Mouse (Mus musculus) frontal cortex, adult 2 months (tissue): ENCODE measurements around the gene Asl. TPM values are rescaled to one million over a fixed set of nuclear protein-coding genes. Genes with fewer than 3 reads are reported as not detected.

Experiments used
- DNase-seq, 2 experiments: peaks; one replicate each; pipeline ENCODE4 v3.0.0; 2022; ENCODE audit warnings: low spot score in 1 of 2; ENCODE audit errors: extremely low spot score in 1 of 2
- polyA plus RNA-seq: library from polyadenylated mRNA; depleted of rRNA; stranded (reverse); fragments of >200 nt; gene quantifications from 2 replicates; pipeline ENCODE4 v1.2.3, GENCODE M21; 2012; rRNA removed

The Asl gene
- polyA plus RNA-seq: 25.0 and 29.6 TPM in 2 replicates

- peak; percentile 73 to 93 for DNase-seq
Measured at GRCm38 (mm10) chr5:130029142-130029897, at the start of gene Asl, which contains the start of gene Crcp. TSS of gene Asl (minus strand) at chr5:130029247. TSS of gene Crcp (plus strand) at chr5:130029290.

- DNase-seq: no peak
Measured at GRCm38 (mm10) chr5:130078834-130079156, 49.7 kb upstream of the Asl start.

GRCm38 (mm10) chr5:130078096-130078833, 49.2 kb upstream of the Asl start:
- DNase-seq: no peak

- DNase-seq: no peak
Measured at GRCm38 (mm10) chr5:130076396-130076795, 47.3 kb upstream of the Asl start.

- no peak for DNase-seq
Measured at GRCm38 (mm10) chr5:130074491-130074890, 45.4 kb upstream of the Asl start.

GRCm38 (mm10) chr5:130073026-130073425, 44.0 kb upstream of the Asl start, which contains the start of gene Tpst1:
TSS of gene Tpst1 (plus strand) at chr5:130073326.
- no peak for DNase-seq

GRCm38 (mm10) chr5:130067841-130068264, 38.8 kb upstream of the Asl start:
- no peak for DNase-seq

GRCm38 (mm10) chr5:130065579-130065978, 36.5 kb upstream of the Asl start:
- no peak for DNase-seq

- DNase-seq: no peak
Measured at GRCm38 (mm10) chr5:130063760-130064159, 34.7 kb upstream of the Asl start.

GRCm38 (mm10) chr5:130062096-130062495, 33.0 kb upstream of the Asl start:
- DNase-seq: no peak

GRCm38 (mm10) chr5:130060329-130060665, 31.2 kb upstream of the Asl start:
- DNase-seq: no peak

- no peak for DNase-seq
Measured at GRCm38 (mm10) chr5:130059413-130060328, 30.6 kb upstream of the Asl start.

- DNase-seq: no peak
Measured at GRCm38 (mm10) chr5:130056303-130056702, 27.3 kb upstream of the Asl start.

- DNase-seq: no peak
Measured at GRCm38 (mm10) chr5:130055688-130056087, 26.6 kb upstream of the Asl start.

- no peak for DNase-seq
Measured at GRCm38 (mm10) chr5:130052955-130053354, 23.9 kb upstream of the Asl start.

GRCm38 (mm10) chr5:130052510-130052909, 23.5 kb upstream of the Asl start:
- no peak for DNase-seq

- DNase-seq: no peak
Measured at GRCm38 (mm10) chr5:130051073-130051860, 22.2 kb upstream of the Asl start.

GRCm38 (mm10) chr5:130050416-130050815, 21.4 kb upstream of the Asl start:
- no peak for DNase-seq

GRCm38 (mm10) chr5:130048786-130049520, 19.9 kb upstream of the Asl start:
- DNase-seq: no peak
